Mouse (Mus musculus): ENCODE results near the gene Pcnx.

Gene Pcnx

DNA sequence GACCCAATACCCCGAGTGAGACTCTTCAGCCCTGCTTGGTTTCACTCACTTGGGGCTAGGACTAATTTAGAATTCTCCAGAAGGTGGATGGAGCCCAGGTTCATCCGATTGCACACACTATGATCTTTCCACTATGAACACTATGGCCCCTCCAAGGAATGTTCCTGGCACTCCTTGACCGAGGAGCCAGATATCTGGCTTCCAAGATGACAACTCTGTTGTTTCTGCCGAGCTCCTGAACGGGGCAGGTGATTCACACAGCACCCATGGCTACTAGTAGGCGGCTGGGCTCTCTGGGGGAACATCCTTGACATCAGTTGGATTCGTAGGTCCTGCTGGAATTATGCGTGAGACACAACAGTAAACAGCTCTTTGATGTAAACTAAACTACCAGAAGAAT is 4.8 kb upstream of the Pcnx start:
- DNase-seq (ENCODE audit: low read depth, low spot score) = no peak

- no peak for DNase-seq (ENCODE audit: low read depth, low spot score)
Observed at GRCm38 (mm10) chr12:81856696-81857095, 3.1 kb upstream of the Pcnx start.

DNA sequence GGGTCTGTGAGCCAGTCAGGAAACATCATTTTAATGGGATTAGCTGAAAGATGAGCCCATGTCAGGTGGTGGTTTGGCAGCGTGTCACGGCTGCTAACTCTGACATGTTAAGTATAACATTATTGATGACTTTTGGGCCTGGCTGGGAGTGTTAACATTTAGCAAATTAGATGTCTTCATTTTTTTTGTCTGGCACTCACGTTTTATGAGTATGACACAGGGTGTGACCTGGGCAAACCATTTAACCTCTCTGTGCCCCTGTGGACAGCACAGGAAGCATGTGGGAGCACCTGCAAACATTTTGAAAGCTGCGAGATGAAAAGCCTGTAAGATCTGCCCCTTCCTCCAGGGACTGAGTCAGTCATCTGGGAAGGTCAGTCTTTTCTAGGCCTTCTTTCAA is 2.6 kb upstream of the Pcnx start:
- no peak for DNase-seq (ENCODE audit: low read depth, low spot score)

- no peak for DNase-seq (ENCODE audit: low read depth, low spot score)
Observed at GRCm38 (mm10) chr12:81857978-81858569, 1.7 kb upstream of the Pcnx start.

DNA sequence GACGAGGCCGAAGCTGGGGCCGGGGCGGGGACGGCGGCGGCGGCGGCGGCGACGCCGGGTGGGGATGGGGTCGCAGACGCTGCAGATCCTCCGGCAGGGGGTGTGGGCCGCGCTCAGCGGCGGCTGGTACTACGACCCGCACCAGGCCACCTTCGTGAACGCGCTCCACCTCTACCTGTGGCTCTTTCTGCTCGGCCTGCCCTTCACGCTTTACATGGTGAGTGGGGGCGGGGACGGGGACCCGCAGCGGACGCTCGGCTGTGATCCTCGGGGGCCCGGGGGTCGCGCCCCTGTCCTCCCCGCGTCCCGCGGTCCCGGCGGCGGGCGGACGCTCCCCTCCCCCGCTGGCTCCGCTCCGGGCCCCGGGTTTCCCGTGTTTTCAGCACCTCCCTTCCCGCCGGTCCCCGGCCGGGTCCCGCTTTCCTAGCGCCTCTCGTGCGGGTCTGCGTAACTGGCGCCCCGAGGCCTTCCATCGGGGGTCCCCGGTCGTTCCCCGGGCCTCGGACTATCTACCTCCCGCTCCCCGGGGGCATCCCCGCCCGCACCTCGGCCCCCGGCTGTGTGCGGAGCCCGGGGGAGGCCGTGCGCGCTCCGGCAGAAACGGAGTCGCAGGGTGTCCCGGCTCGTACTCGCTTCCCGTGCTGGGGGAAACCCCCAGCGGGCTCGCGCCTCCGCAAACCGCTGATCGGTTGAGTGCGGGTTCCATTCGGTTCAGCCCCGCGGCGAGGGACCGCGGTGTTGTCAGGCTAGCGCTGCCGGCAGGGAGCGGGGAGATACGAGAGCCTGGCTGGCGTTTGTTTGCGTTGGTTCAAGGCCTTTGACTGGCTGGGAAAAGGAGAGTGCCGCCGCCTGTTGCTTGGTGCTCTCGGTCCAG is 722 bp downstream of the Pcnx start:
- peak; percentile 78 for DNase-seq (ENCODE audit: low read depth, low spot score)

- peak; percentile 15 for DNase-seq (ENCODE audit: low read depth, low spot score)
Observed at GRCm38 (mm10) chr12:81861199-81862085, 1.6 kb downstream of the Pcnx start.

DNA sequence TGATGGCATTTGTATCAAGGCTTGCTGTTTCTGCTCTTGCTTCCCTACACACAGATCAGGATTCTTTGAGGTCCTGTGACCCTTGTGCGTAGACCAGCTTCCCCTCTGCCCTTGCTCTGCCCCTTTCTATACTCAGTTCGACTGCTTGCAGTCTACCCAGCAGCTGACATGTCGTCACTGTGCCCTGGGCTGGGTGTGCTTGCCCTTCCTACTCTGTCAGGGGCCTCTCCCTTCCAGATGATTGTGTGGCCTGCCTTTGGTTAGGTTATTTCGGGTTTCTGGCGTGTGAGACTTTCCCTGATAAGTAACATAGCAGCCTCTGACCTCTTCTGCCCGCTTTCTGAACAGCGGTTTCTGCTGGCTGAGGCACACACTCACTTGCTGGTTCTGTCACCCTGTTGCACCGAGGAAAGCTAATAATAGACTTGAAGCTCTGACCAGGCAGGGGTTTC is 2.6 kb downstream of the Pcnx start:
- DNase-seq (ENCODE audit: low read depth, low spot score) = no peak

DNA sequence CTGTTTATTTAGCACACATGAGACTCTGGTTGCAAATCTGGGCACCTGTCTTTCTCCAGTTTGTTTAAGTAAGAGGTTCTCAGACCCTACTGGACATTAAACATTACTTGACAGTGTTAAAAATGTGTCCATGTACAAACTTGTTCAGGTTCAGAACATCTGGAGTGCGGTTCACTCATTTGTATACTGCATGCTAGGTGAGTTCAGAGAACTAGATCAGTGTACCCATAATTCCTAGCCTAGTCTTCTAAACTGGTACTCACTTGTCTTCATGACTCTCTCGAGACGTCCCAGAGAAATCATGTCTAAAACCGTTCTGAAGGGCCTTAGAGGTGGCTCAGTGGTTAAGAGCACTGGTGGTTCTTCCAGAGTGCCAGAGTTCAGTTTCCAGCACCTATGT is 4.1 kb downstream of the Pcnx start:
- DNase-seq (ENCODE audit: low read depth, low spot score) = no peak

DNA sequence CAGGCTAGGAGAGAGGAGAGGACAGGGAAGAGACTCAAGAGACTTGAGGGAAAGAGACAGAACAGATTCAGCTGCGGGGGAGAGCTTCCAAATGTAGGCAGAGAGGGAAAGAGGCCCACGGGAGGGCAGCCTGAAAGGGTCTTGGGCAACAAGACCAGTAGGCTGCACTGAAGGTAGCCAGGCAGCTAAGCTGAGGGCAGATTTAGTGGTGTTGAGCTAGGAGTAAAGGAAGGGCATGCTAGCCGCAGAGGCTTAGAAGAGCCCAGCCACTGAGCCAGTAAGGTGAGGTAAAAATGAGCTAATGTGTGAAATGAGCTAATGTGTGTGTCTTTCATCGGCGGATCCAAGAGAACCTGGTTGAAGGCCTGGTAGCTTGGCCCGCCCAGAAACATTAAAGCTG is 5.4 kb downstream of the Pcnx start:
- no peak for DNase-seq (ENCODE audit: low read depth, low spot score)

DNA sequence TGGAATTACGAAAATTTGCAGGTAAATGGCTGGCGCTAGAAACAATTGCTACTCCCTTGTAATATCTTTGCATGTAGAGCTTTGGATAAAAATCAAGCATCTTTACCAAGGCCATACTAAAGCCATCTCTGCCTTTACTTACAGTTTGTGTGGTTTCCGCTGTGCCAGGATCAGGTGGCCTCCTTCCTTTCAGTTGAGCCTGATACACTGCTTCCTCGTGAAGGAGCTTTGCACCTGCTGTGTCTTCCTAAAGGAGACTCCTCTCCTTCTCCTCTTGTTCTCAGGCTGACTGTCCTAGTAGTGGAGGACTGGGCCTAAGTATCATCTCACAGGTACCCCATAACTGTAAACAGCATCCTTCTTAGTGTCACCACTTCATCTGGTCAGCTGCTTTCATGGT is 7.5 kb downstream of the Pcnx start:
- no peak for DNase-seq (ENCODE audit: low read depth, low spot score)

- DNase-seq (ENCODE audit: low read depth, low spot score) = no peak
Observed at GRCm38 (mm10) chr12:81869205-81869940, 9.6 kb downstream of the Pcnx start.

DNA sequence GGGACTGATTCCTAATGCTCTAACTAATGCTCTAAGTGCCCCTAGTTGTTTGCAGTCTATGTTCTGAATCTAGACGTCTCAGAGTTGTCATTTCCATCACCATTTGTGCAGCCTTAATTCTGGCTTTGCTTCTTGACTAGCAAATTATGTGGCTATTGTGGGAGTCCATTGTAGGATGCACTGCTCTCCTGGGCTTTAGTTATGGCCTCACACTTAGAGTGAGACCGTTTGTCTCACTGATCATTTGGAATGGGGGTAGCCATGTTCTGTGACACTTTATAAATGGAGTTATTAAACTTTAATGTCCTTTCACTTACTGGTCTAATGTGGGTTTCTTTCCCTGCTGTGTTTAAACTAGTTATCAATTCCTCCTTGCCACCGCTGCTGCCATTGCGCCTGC is 13.5 kb downstream of the Pcnx start:
- DNase-seq (ENCODE audit: low read depth, low spot score) = no peak

DNA sequence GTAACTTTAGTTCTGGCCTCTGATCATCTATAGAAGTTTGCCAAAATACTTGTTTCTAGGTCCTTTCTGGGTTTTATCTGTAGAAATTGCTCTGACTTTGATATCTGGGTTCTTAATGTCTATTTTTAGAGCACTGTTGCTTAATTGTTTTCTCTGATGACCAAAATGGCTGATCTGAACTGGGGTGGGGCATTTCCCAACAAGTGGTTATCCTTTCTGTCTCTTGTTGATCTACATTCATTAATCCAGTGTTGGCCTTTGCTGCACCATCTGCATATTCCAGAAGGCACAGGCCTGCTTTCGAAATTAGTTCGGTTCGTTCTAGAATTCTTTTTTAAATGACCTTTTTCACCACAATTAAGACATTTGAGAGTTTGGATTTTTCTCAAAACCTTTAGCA is 20.3 kb downstream of the Pcnx start:
- DNase-seq (ENCODE audit: low read depth, low spot score) = no peak

DNA sequence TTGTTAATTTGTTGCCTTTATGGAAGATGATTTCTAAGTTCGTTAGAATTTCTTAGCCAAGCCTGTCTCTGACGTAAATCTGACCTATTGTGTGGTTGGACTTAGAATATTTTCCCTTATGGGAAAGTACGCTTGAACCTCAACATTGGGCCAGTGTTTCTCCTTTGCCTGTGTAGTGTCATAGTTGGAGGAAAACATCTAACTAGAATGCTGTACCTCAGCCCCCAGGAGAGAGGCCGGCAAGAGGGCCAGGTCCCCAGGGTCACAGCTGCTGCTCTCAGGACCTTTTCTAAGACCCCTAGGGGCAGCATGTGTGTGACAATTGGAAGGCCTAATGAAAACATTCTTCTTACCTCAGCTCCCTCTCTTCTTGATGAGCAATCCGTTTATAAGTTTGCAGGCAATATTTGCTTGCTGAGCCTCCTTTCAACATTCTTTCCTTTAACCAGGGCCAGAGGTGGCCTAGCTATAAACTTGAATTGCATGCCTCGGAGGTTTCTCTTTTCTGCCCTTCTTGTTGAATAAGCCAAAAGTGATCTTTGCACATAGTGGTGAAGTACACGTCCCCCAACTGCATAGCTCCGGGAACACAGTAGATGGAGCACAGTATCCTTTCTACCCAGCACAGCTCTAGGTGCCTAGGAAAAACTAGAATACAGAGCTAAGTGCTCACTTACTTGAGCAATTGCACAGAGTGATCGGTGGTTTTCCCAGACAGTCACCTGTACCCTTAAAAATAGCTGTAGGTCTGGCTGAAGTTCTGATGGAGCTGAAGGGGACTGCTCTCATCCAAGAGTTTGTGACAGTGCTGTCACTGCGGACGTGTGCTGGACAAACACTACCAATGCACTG is 23.7 kb downstream of the Pcnx start:
- no peak for DNase-seq (ENCODE audit: low read depth, low spot score)

DNA sequence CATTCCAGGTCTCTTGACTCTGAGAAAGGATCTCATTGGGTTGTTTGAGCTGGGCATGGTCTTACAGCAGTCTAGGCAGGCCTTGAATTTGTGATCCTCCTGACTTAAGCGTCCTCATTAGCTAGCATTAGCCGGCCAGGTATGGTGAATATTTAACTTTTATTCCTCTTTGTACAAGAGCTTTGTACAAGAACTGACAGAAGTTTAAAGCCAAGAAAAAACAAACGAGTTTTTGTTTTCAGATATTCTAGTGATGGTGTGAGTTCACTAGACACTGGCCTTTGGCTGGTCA is 24.2 kb downstream of the Pcnx start:
- DNase-seq (ENCODE audit: low read depth, low spot score) = no peak

DNA sequence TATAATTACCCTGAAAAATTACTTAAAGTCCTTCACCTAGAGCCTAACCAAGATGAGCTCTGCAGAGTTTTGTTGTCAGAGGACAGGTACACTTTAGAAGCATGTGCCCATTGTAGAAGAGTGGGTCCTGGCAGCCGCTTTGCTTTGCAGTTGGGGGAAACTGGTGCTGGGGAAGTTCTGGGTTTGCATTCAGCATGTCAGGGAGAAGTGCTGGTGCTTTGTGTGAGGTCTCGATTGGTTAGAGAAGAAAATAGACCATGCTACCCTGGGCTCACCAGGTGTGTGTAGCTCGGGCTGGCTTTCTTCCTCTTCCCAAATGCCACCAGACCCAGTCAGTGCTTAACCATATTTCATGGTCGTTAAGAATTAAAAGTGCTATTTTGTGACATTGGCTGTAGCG is 25.2 kb downstream of the Pcnx start:
- no peak for DNase-seq (ENCODE audit: low read depth, low spot score)

- no peak for DNase-seq (ENCODE audit: low read depth, low spot score)
Observed at GRCm38 (mm10) chr12:81885982-81886381, 26.2 kb downstream of the Pcnx start.

DNA sequence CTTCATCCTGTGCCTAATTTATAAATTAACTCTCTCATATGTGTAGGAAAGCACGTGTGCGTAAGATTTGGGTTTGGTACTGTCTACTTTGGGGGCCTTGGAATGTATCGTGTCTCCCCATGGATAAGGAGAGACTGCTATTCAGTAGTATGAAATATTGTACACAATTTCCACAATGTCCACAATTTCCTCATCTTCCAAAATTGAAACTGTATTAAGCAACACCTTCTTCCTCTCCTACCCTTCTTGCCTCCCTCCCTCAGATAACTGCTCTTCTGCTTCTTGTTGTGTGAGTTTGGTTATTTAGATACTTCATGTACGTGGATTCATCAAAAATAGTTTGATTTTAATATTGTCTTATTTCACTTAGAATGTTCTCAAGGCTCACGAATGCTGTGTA is 29.1 kb downstream of the Pcnx start:
- no peak for DNase-seq (ENCODE audit: low read depth, low spot score)

- DNase-seq (ENCODE audit: low read depth, low spot score) = no peak
Observed at GRCm38 (mm10) chr12:81891946-81892345, 32.1 kb downstream of the Pcnx start.

GRCm38 (mm10) chr12:81894311-81894710 is 34.5 kb downstream of the Pcnx start:
- no peak for DNase-seq (ENCODE audit: low read depth, low spot score)

DNA sequence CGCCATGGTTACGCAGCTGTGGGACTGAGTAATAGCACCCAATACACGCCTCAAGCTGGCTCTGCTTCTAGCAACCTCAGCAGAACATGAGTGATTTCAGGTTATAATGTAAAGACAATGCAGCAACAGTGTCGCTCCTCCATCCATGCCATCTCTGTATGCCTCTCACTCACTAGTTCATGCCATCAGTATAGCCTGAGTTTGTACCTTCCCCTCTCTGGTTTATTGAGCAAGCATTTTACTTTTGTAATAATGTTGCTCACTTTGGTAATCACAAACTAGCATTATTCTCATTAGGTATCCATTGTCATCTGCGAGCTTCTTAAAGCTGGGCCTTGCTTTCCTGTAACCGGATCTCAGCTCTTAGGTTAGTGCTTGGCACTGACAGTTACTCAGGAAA is 36.2 kb downstream of the Pcnx start:
- DNase-seq (ENCODE audit: low read depth, low spot score) = no peak

All from ZHBTc4 (cell line).